8 mouse cellular contexts compared by ENCODE assay signal in the genomic region with DNA sequence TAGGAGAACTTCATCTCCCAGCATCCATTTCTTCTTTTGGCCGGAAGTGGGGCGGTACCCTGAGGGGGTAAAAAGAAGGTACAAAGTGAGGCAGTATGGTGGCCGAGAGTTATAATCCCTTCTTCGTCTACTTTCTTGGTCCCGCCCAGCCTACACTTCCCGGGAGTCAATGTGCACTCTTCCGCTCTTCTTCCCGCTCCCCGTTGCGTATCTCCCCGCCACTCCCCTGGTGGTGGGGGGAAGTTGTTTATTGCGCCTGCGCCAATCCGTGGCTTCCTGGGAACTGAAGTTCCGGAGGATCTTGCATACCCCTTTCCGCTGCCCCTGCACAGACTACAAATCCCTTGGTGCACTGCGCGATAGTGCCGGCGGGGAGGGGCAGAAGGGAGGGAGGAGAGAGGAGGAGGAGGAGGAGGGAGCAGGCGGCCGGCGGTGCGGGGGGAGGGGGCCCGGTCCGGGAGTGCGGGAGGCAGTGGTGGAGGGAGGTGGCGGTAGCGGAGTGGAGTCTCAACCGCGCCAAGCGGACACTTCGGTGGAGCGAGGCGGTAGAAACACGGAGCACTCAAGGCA. TPM values are rescaled to one million over a fixed set of nuclear protein-coding genes. Genes with fewer than 3 reads are reported as not detected.
DNase-seq lines count a peak whose midpoint lies in the region; ATAC-seq lines count a peak whose summit lies in the region.

TSS of gene Phf23 (plus strand) at position 387 of the 570 bp plus-strand sequence.

- peak within 1 kb of the TSS; percentile 97 for H3K9ac ChIP-seq in hindbrain, embryonic 11.5 days (ENCODE audit: low read depth, low read length)

- H3K27me3 ChIP-seq in hindbrain, embryonic 11.5 days (ENCODE audit: control insufficient read depth, insufficient read depth, low read length) = no peaks in the 10 kb centered on the region

- under 1% methylated on average over 35 of the region's 36 CpGs for WGBS in hindbrain, embryonic 11.5 days

- H3K4me1 ChIP-seq in hindbrain, embryonic 11.5 days (replicated peaks; ENCODE audit: control insufficient read depth, insufficient read depth, low read length) = peaks cover 12% of the 10 kb centered on the region

- peak; percentile 81 for ATAC-seq in hindbrain, embryonic 11.5 days (ENCODE audit: low FRiP score)

- peak within 1 kb of the TSS; percentile 96 for H3K27ac ChIP-seq in hindbrain, embryonic 11.5 days (ENCODE audit: low read depth, low read length)

- DNase-seq in Muller cell, postnatal 12 days (ENCODE audit: inconsistent ontology term) = peak; percentile 99
- DNase-seq in cerebellum, adult 9-11 months = peak; percentile 99
- peak; percentile 98 for DNase-seq in frontal cortex, adult 2 months (ENCODE audit: extremely low spot score in 1 of 2, low spot score in 1 of 2)
- peak; percentile 98 for DNase-seq in hindbrain, embryonic 11.5 days (ENCODE audit: low spot score)
- DNase-seq in layer of hippocampus, postnatal 10 days (ENCODE audit: low spot score in 2 of 2) = peak; percentile 97
- DNase-seq in lung, postnatal 10 days = peak; percentile 99
- peak; percentile 96 for DNase-seq in ovary, postnatal 36 days (ENCODE audit: low spot score)
- DNase-seq in thymus, postnatal 25 days = peak; percentile 97

- peak within 1 kb of the TSS; percentile 48 for H3K4me2 ChIP-seq in hindbrain, embryonic 11.5 days (replicated peaks; ENCODE audit: low read depth, low read length)

- H3K36me3 ChIP-seq in hindbrain, embryonic 11.5 days (ENCODE audit: control insufficient read depth, insufficient read depth, low read length) = peaks cover 11% of the 10 kb centered on the region

- H3K9me3 ChIP-seq in hindbrain, embryonic 11.5 days (ENCODE audit: control insufficient read depth, low read length) = no peaks in the 10 kb centered on the region

- H3K4me3 ChIP-seq in hindbrain, embryonic 11.5 days (ENCODE audit: low read depth, low read length) = peak within 1 kb of the TSS; percentile 96

RNA-seq across cellular contexts. Expression of gene Phf23, which starts in this region (rescaled TPM):
- 38.9 and 42.2 TPM in 2 replicates for polyA plus RNA-seq in frontal cortex, adult 2 months (2012; rRNA removed)
- 56.7 and 57.5 TPM in 2 replicates for polyA plus RNA-seq in hindbrain, embryonic 11.5 days (2014; fragmentation: Nextera tagmentation; extraction: Ambion mirVana)
- total RNA-seq in layer of hippocampus, postnatal 10 days (2021) = 10 to 100 TPM; 40.1 to 43.7 TPM

Comparison
In these comparisons a context has a peak if more than half of its experiments do, and no peak if none do; other contexts are left out.
1. Peak in every context shown above with its lines: DNase-seq, ATAC-seq, H3K4me3 ChIP-seq and H3K27ac ChIP-seq.